Mouse (Mus musculus) C2C12 (cell line): Measurements from ENCODE around the gene Tstd2. TPM values are rescaled to one million over a fixed set of nuclear protein-coding genes. Genes with fewer than 3 reads are reported as not detected.

Experiments used
- H3K27me3 ChIP-seq: one replicate; pipeline ENCODE4 v1.6.1; 2011; ENCODE audit not compliant: control insufficient read depth, insufficient read depth, insufficient read length
- H3K36me3 ChIP-seq: one replicate; pipeline ENCODE4 v1.6.1; 2011; ENCODE audit not compliant: control insufficient read depth, insufficient read depth
- H3K4me3 ChIP-seq: one replicate; pipeline ENCODE4 v1.5.1; 2011; ENCODE audit warnings: mild to moderate bottlenecking, control low read depth; ENCODE audit not compliant: poor library complexity, insufficient read depth, severe bottlenecking
- H3K79me2 ChIP-seq: one replicate; pipeline ENCODE4 v1.6.1; 2011; ENCODE audit not compliant: control insufficient read depth, insufficient read depth
- H3K79me3 ChIP-seq: one replicate; pipeline ENCODE4 v1.6.1; 2011; ENCODE audit warnings: low read depth, control low read depth
- H3ac ChIP-seq: one replicate; pipeline ENCODE3; 2011; ENCODE audit warnings: low read depth; ENCODE audit not compliant: control insufficient read depth, insufficient read length
- CEBPB ChIP-seq: IDR thresholded peaks from one replicate; pipeline ENCODE4 v1.6.1; 2011; ENCODE audit warnings: low read depth, mild to moderate bottlenecking, control low read depth, moderate library complexity
- CTCF ChIP-seq: IDR thresholded peaks from one replicate; pipeline ENCODE4 v1.5.1; 2011; ENCODE audit not compliant: control insufficient read depth, insufficient read depth, insufficient read length
- FOSL1 ChIP-seq: IDR thresholded peaks from one replicate; pipeline ENCODE4 v1.8.0; 2011; ENCODE audit warnings: mild to moderate bottlenecking, low read length; ENCODE audit not compliant: poor library complexity, insufficient read depth, severe bottlenecking
- MAX ChIP-seq: IDR thresholded peaks from one replicate; pipeline ENCODE4 v1.6.1; 2011; ENCODE audit warnings: mild to moderate bottlenecking, control low read depth
- MYOD1 ChIP-seq: IDR thresholded peaks from one replicate; pipeline ENCODE4 v1.6.1; 2011; ENCODE audit warnings: low read depth; ENCODE audit not compliant: control insufficient read depth, insufficient read length
- MYOG ChIP-seq: IDR thresholded peaks from one replicate; pipeline ENCODE4 v1.6.1; 2011; ENCODE audit not compliant: control insufficient read depth, insufficient read length; ENCODE audit errors: extremely low read depth
- USF1 ChIP-seq: IDR thresholded peaks from one replicate; pipeline ENCODE4 v1.6.1; 2011; ENCODE audit warnings: low read depth, mild to moderate bottlenecking, control low read depth, moderate library complexity
- polyA plus RNA-seq: library from polyadenylated mRNA; unstranded; fragments of >200 nt; fragmentation: generic; extraction: Trizol; gene quantifications from one replicate; pipeline ENCODE4 v1.2.1, GENCODE M21; 2012; ENCODE audit warnings: missing spikeins

Gene Tstd2
- polyA plus RNA-seq, 1 experiment = 15.5 TPM

GRCm38 (mm10) chr4:46073736-46074135 is 64.8 kb downstream of the Tstd2 start:
- no peaks in the 10 kb centered on the region for H3K27me3 ChIP-seq
- H3K36me3 ChIP-seq = no peaks in the 10 kb centered on the region
- H3K79me2 ChIP-seq = no peaks in the 10 kb centered on the region
- H3ac ChIP-seq = no peak overlapping the region
- TF ChIP-seq FOSL1 (no peak), CEBPB (no peak), USF1 (no peak), CTCF (no peak), MYOG (no peak), MYOD1 (no peak), MAX (no peak)
- no peak overlapping the region for H3K4me3 ChIP-seq
- H3K79me3 ChIP-seq = no peaks in the 10 kb centered on the region

DNA sequence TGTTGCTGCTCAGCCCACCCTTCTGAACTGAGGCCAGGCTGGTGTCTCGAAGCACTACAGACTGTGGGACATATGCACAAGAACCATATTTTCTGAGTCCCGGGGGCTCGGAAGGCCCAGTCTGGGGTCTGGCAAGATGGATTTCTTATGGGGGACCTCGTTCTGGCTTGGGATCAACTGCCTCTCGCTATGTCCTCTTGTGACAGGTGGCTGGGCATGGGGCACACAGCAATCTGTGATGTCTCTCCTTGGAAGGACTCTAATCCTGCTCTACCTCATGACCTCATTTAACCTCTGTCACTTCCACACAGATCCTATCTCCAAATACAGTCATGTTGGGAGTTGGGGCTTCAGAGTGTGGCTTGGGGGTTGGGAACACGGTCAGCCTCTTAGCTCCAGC is 65.9 kb downstream of the Tstd2 start:
- no peaks in the 10 kb centered on the region for H3K79me2 ChIP-seq
- H3K27me3 ChIP-seq = no peaks in the 10 kb centered on the region
- no peaks in the 10 kb centered on the region for H3K79me3 ChIP-seq
- H3K36me3 ChIP-seq = no peaks in the 10 kb centered on the region
- no peak overlapping the region for H3K4me3 ChIP-seq
- no peak overlapping the region for H3ac ChIP-seq
- no peak for TF ChIP-seq CEBPB
- no peak for TF ChIP-seq CTCF
- TF ChIP-seq MAX = no peak
- no peak for TF ChIP-seq MYOG
- no peak for TF ChIP-seq MYOD1
- TF ChIP-seq USF1 = no peak
- no peak for TF ChIP-seq FOSL1

DNA sequence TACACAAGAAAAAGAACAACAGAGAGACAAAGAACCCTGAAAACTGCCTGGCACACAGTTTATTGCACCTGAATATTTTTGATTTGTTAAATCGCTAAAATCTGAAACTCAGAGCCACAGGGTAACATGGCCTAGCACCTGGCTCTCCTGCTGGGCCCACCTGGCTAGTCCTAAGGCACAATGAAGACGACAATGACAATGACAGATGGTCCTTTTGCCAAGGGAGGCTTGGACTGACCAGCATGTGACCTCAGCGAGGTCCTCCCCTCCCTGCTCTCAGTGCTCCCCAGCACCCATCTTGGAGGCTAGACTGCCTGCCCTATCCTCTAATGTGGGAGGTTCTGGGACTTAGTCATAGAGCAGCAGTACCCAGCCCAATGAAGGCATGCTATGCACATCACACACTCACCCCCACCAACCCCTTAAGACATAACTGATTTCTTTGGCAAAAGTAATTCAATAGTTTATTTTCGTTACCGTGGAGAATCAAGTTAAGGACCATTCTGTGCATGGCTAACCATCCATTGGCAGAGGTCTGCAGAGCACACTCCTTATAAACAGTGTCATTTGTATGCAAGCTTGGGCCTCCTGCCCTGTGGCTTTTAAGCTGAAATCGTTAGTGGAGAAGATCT is 68.5 kb downstream of the Tstd2 start:
- Histone ChIP-seq H3K79me2 (no peaks in the 10 kb centered on the region), H3K36me3 (no peaks in the 10 kb centered on the region), H3K27me3 (no peaks in the 10 kb centered on the region), H3K79me3 (no peaks in the 10 kb centered on the region), H3K4me3 (no peak overlapping the region), H3ac (no peak overlapping the region)
- TF ChIP-seq FOSL1 = no peak
- TF ChIP-seq MYOG = no peak
- TF ChIP-seq MYOD1 = no peak
- no peak for TF ChIP-seq MAX
- TF ChIP-seq CTCF = no peak
- peak; percentile 35 for TF ChIP-seq USF1

GRCm38 (mm10) chr4:46068573-46068972 is 69.9 kb downstream of the Tstd2 start:
- H3K4me3 ChIP-seq = no peak overlapping the region

DNA sequence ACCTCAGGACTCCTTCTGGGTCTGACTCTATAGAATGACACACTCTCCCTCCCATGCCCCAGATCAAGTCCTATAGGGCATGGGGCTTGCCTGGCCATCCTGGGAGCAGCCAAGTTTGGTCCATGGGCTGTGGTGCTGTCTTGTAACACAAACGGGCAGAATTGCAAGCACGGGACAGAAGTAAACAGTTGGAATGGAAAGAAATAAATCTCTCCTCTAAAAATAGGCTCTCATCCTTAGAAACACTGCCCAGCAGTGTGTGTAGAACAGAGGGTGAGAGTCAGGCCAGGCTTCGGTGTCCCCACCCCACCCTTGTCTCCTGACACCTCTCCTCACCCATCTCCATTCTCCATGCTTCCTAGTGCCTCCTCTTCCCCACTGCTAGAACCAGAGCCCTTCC is 70.4 kb downstream of the Tstd2 start:
- Histone ChIP-seq H3K79me3 (no peaks in the 10 kb centered on the region), H3K36me3 (no peaks in the 10 kb centered on the region), H3ac (no peak overlapping the region), H3K79me2 (no peaks in the 10 kb centered on the region), H3K27me3 (no peaks in the 10 kb centered on the region), H3K4me3 (no peak overlapping the region)
- no peak for TF ChIP-seq MYOG
- TF ChIP-seq CEBPB = no peak
- no peak for TF ChIP-seq MAX
- TF ChIP-seq MYOD1 = no peak
- TF ChIP-seq USF1 = no peak
- no peak for TF ChIP-seq CTCF

More at GRCm38 (mm10) chr4:46068573-46068972, 69.9 kb downstream of the Tstd2 start:
- H3K36me3 ChIP-seq = no peaks in the 10 kb centered on the region
- no peaks in the 10 kb centered on the region for H3K79me3 ChIP-seq
- H3K27me3 ChIP-seq = no peaks in the 10 kb centered on the region
- H3ac ChIP-seq = no peak overlapping the region
- no peak for TF ChIP-seq FOSL1
- no peak for TF ChIP-seq USF1
- TF ChIP-seq MYOG = no peak
- TF ChIP-seq MYOD1 = no peak
- no peak for TF ChIP-seq CEBPB
- no peak for TF ChIP-seq CTCF
- TF ChIP-seq MAX = no peak
- H3K79me2 ChIP-seq = no peaks in the 10 kb centered on the region

DNA sequence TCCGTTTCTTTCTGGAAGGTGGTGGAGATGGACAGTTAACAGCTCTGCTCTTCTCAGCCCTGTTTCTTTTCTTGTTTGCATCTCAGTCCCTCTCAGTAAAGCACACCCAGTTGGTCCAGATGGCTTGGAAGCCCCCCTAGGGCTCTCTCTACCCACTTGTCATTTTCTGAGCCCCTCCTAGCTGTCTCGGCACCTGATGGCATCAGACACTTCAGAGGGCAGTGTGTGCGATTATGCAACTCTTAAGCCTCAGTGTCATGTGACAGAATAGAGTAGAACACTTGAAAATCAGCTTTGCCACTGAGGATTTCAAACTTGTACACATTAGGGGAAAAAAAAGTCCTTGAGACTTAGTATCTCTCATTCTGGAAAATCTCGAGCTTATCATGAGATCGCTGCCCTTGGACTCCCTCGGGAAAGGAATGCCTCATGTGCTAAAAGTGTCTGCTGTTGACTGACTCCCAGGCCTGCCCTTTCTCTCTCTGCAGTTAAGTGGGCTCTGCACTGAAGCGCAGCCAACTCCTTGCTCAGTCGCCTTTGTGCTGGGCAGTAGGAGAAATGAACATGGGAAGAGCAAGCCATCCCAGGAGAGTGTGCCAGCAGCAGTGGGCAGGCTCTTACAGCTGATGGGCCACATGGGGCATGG is 72.7 kb downstream of the Tstd2 start:
- H3K79me3 ChIP-seq = no peaks in the 10 kb centered on the region
- no peaks in the 10 kb centered on the region for H3K79me2 ChIP-seq
- no peak overlapping the region for H3K4me3 ChIP-seq
- TF ChIP-seq CEBPB (peak; percentile 49), MYOG (no peak), USF1 (peak; percentile 57)
- H3ac ChIP-seq = no peak overlapping the region
- H3K36me3 ChIP-seq = no peaks in the 10 kb centered on the region
- no peaks in the 10 kb centered on the region for H3K27me3 ChIP-seq
